In genomic region chr6:72671129-72671528, GRCm38 (mm10) we compare ENCODE assay signal across 11 mouse cellular contexts. TPM values are rescaled to one million over a fixed set of nuclear protein-coding genes. Genes with fewer than 3 reads are reported as not detected.
A peak's percentile ranks its signal among the peaks of the same experiment; 100 is the strongest.
DNase-seq lines count a peak whose midpoint lies in the region; ATAC-seq and TF ChIP-seq lines count a peak whose summit lies in the region.
"Had no signal": no experiment of that assay in that cellular context is flagged by ENCODE, and none has a peak within 500 bp of the region (broad histone marks: within the 10 kb centered on the region; RNA-seq: fewer than 3 reads in every experiment).

No protein-coding gene starts in this region.

- H3K9me3 ChIP-seq in heart, embryonic 16.5 days (replicated peaks; ENCODE audit: control insufficient read depth, low read length) = no peaks in the 10 kb centered on the region
- no peaks in the 10 kb centered on the region for H3K9me3 ChIP-seq in stomach, postnatal 0 days (ENCODE audit: control insufficient read depth, low read length)
- H3K9me3 ChIP-seq: hindbrain, embryonic 12.5 days; liver, embryonic 13.5 days had no signal

- H3K4me2 ChIP-seq in heart, embryonic 16.5 days (ENCODE audit: low read depth, low read length) = peak overlapping the region; percentile 44
- no peak overlapping the region for H3K4me2 ChIP-seq in stomach, postnatal 0 days (replicated peaks; ENCODE audit: low read depth)
- H3K4me2 ChIP-seq: hindbrain, embryonic 12.5 days; liver, embryonic 13.5 days had no signal

- H3K9ac ChIP-seq in heart, embryonic 16.5 days (ENCODE audit: low read length) = no peak overlapping the region; the same call in 1 of the 2 replicates
- no peak overlapping the region for H3K9ac ChIP-seq in stomach, postnatal 0 days (ENCODE audit: low read length)
- H3K9ac ChIP-seq: hindbrain, embryonic 12.5 days; liver, embryonic 13.5 days had no signal

- H3K4me1 ChIP-seq in lung, adult 2 months (ENCODE audit: control insufficient read depth, insufficient read depth, low read length) = no peaks in the 10 kb centered on the region
- peaks cover 18% of the 10 kb centered on the region for H3K4me1 ChIP-seq in heart, embryonic 16.5 days (ENCODE audit: control insufficient read depth, insufficient read depth, low read length)
- no peaks in the 10 kb centered on the region for H3K4me1 ChIP-seq in stomach, postnatal 0 days (replicated peaks; ENCODE audit: control insufficient read depth, insufficient read depth)

- H3K36me3 ChIP-seq in heart, embryonic 16.5 days (ENCODE audit: control insufficient read depth, insufficient read depth) = no peaks in the 10 kb centered on the region
- H3K36me3 ChIP-seq in stomach, postnatal 0 days (ENCODE audit: control insufficient read depth, insufficient read depth, low read length) = no peaks in the 10 kb centered on the region
- H3K36me3 ChIP-seq: hindbrain, embryonic 12.5 days; liver, embryonic 13.5 days had no signal

- TF ChIP-seq EP300 in stomach, postnatal 0 days (optimal IDR thresholded peaks at IDR 0.05) = no peak

- no peaks in the 10 kb centered on the region for H3K27me3 ChIP-seq in heart, embryonic 16.5 days (ENCODE audit: control insufficient read depth, insufficient read depth, low read length)
- no peaks in the 10 kb centered on the region for H3K27me3 ChIP-seq in stomach, postnatal 0 days (ENCODE audit: control insufficient read depth, insufficient read depth, low read length)
- H3K27me3 ChIP-seq: liver, embryonic 13.5 days had no signal

- peak overlapping the region; percentile 21 for H3K4me3 ChIP-seq in gastrocnemius, adult 2 months
- no peak overlapping the region for H3K4me3 ChIP-seq in lung, adult 2 months (replicated peaks; ENCODE audit: extremely low read depth, low read depth, low read length)
- H3K4me3 ChIP-seq in heart, embryonic 16.5 days (ENCODE audit: low read length) = no peak overlapping the region
- H3K4me3 ChIP-seq in stomach, postnatal 0 days (ENCODE audit: low read depth, low read length) = no peak overlapping the region
- H3K4me3 ChIP-seq: hindbrain, embryonic 12.5 days; liver, embryonic 13.5 days; myocyte had no signal

- no peak for TF ChIP-seq POLR2A in lung, adult 2 months (IDR thresholded peaks at IDR 0.05; ENCODE audit: borderline replicate concordance, extremely low read depth, low read depth, low read length)

- no peak for DNase-seq in gastrocnemius, adult 2 months
- no peak for DNase-seq in gastrocnemius, postnatal 36 days
- DNase-seq in lung, adult 2 months = no peak
- DNase-seq in lung, postnatal 25 days (ENCODE audit: low spot score) = no peak
- DNase-seq in stomach, postnatal 0 days (ENCODE audit: low spot score) = no peak
- no peak for DNase-seq in layer of hippocampus, postnatal 14 days (ENCODE audit: low spot score in 2 of 2)
- DNase-seq: liver, embryonic 13.5 days had no signal

- ATAC-seq in heart, embryonic 16.5 days (replicated peaks; ENCODE audit: extremely low read depth, insufficient read depth, low FRiP score) = peak; percentile 78
- no peak for ATAC-seq in stomach, postnatal 0 days (ENCODE audit: low FRiP score, low TSS enrichment)
- no peak for ATAC-seq in granulocyte monocyte progenitor cell, adult 5-6 weeks (replicated peaks; ENCODE audit: poor library complexity, severe bottlenecking)

- peak overlapping the region; percentile 31 for H3K27ac ChIP-seq in gastrocnemius, adult 2 months
- peak overlapping the region; percentile 34 for H3K27ac ChIP-seq in heart, embryonic 16.5 days (ENCODE audit: low read length)
- H3K27ac ChIP-seq in stomach, postnatal 0 days (replicated peaks) = no peak overlapping the region
- H3K27ac ChIP-seq: hindbrain, embryonic 12.5 days; liver, embryonic 13.5 days had no signal

- intact Hi-C loops in gastrocnemius, adult 2 months (cut with DNase I) = no loop called here
- intact Hi-C loops in gastrocnemius, postnatal 36 days (cut with DNase I) = no loop called here

- peak; percentile 31; the same call in 1 of the 2 replicates for TF ChIP-seq CTCF in gastrocnemius, adult 2 months (IDR thresholded peaks at IDR 0.05)
- TF ChIP-seq CTCF in lung, adult 2 months (IDR thresholded peaks at IDR 0.05; ENCODE audit: insufficient read depth, low read length) = peak; percentile 16; the same call in 1 of the 2 replicates
- TF ChIP-seq CTCF in stomach, postnatal 0 days (IDR thresholded peaks at IDR 0.05; ENCODE audit: low read depth) = peak; percentile 30

- 35% methylated on average over 8 of the region's 8 CpGs for WGBS in lung, adult 2 months
- 14% methylated on average over 8 of the region's 8 CpGs for WGBS in heart, embryonic 16.5 days
- WGBS in stomach, postnatal 0 days = 66% methylated on average over 8 of the region's 8 CpGs

RNA-seq across cellular contexts. Expression of gene Tgoln1, which starts 54.3 kb away (rescaled TPM):
- total RNA-seq in gastrocnemius, adult 2 months (2021) = 10 to 100 TPM; 23.2 to 29.0 TPM
- total RNA-seq in gastrocnemius, postnatal 36 days (2021) = 10 to 100 TPM; 21.8 to 22.1 TPM
- polyA plus RNA-seq in lung, adult 2 months (2012; rRNA removed) = 60.0 and 72.4 TPM in 2 replicates
- polyA plus RNA-seq in heart, embryonic 16.5 days (2015; fragmentation: Nextera tagmentation; extraction: Ambion mirVana) = 25.3 and 26.2 TPM in 2 replicates
- polyA plus RNA-seq in stomach, postnatal 0 days (2015; fragmentation: Nextera tagmentation; extraction: Ambion mirVana) = 37.2 and 37.7 TPM in 2 replicates
- total RNA-seq in granulocyte monocyte progenitor cell, adult 5-6 weeks (2014; fragmentation: Nextera tagmentation) = 31.1 and 32.7 TPM in 2 replicates
- 66.5 and 71.3 TPM in 2 replicates for total RNA-seq in granulocyte monocyte progenitor cell, adult 5-6 weeks (2017)
- total RNA-seq in layer of hippocampus, postnatal 14 days (2021) = 10 to 100 TPM; 65.3 to 68.0 TPM
